Mouse (Mus musculus) thymus, postnatal 0 days (tissue): Measurements from ENCODE around the gene Abcb9. TPM values are rescaled to one million over a fixed set of nuclear protein-coding genes. Genes with fewer than 3 reads are reported as not detected.

Experiments
- DNase-seq: peaks from one replicate; pipeline ENCODE4 v3.0.0-alpha.2; 2015; ENCODE audit warnings: low spot score
- polyA plus RNA-seq: library from polyadenylated mRNA; unstranded; fragments of >200 nt; fragmentation: Nextera tagmentation; extraction: Ambion mirVana; gene quantifications from 2 replicates; pipeline ENCODE4 v1.2.1, GENCODE M21; 2015

The Abcb9 gene
- polyA plus RNA-seq, 1 experiment from 2014 or later: 38.3 TPM

DNA sequence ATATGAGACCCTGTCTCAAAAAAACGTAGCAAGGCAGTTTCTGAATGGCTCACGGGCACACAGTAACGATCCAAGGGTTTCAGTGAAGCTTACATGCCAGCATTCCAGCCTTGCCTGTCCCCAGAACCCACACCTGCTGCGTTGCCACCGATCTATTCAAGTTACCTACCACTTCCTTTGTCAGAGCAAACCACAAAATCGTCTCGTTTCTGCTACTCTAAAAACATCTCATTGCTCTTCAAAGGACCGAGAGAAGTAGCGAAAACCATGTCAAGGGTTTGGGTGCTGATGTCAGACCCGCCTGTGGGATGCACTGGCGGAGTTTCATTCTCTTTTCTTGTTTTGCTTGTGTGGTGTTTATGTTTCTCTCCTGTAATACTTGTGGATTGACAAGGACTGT lies 61.1 kb downstream of the Abcb9 start:
- peak; percentile 95 for DNase-seq

DNA sequence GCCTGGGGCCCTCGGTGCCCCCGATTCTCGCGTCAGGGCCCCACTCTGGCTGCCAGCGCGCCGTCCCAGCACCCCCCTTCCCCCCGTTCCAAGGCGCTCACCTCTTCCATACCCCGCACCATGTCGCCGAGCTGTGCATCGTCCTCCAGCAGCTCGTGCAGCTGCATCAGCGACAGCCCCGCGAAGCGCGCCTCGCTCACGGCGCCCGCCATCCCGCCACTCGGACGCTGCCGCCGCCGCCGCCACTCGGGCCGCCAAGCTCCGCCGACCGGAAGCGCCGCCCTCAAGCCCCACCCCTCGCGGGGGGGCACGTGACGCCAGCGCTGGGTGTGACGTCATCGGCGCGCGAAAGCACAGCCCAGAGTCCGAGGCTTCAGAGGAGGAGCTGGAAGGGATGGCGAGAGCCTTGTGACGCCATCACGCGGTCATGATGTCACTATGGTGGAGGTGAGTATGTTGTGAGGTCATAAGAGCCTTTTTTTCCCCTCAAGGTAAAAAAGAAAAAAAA lies 63.5 kb downstream of the Abcb9 start, which contains the start of gene Vps37b:
TSS of gene Vps37b (minus strand) at position 270 of the 508 bp plus-strand sequence.
- peak; percentile 90 for DNase-seq

DNA sequence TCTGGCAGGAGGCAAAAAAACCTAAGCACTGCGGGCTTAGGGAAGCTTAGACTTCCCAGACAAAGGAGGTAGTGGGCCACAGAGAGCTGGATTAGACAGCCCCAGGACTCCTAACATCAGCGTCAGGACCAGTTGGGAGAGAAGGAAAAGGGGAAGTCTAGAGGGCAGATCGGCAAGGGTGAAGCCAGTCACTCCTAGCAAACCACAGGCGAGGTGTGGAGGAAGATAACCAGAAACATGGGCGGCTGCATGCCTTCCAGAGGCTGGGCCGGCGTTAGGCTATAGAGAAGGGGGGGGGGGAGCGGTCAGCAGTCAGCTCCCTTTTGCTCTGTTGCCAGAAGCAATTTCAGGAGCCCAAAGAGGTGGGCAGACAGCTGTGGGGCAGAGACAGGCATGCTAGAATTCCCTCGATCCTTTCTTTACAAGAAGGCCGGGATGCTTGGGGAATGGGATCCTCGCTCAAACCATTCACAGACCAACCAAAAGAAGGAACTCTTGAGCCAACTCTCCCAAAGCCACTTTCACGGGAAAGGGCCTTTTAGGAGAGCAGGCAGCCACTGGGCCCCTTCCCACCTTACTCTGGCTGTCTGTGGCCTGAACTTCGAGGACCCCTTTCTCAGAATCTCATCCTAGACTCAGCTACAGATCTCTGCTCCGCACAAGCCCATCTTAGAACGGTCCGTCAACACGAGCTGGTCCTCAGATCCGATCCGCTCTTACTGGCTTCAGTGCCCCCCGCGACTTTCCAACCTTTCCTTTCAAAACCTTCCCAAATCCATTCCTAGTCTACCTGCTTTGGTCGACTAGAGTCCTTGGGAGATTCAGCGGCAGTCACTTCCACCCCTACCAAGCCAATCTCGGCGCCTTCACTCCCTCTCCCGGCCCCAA lies 64.3 kb downstream of the Abcb9 start:
- DNase-seq: no peak

DNA sequence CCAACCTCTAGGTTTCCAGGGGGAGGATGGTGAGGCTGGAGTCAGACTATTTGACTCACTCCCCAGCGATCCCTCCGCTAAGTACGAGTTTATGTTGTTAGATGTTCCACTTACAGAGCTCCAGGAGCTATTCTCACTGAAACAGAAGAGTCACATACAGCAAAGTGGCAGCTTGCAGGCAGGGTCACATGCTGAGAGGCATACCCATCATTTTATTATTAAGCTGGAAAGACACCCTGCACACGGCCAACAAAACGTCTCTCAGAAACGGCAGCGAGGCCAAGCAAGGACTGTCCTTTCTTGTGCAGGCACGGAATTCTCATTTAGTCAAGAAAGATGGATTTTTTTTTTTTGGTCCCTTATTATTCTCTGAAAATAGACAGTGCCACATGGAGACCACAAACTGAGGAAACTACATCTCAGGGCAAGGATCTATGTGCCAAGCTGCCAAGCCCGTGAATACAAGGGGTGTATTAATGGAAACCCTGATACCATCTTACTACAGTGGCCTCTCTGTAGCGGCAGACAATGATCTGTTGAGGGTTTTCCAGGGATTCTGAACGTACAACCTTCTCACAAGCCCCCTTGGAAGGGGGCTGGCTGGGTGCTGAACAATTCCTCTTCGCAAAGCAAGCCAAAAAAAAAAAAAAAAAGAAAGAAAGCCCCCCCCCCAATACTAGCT lies 65.1 kb downstream of the Abcb9 start:
- no peak for DNase-seq

DNA sequence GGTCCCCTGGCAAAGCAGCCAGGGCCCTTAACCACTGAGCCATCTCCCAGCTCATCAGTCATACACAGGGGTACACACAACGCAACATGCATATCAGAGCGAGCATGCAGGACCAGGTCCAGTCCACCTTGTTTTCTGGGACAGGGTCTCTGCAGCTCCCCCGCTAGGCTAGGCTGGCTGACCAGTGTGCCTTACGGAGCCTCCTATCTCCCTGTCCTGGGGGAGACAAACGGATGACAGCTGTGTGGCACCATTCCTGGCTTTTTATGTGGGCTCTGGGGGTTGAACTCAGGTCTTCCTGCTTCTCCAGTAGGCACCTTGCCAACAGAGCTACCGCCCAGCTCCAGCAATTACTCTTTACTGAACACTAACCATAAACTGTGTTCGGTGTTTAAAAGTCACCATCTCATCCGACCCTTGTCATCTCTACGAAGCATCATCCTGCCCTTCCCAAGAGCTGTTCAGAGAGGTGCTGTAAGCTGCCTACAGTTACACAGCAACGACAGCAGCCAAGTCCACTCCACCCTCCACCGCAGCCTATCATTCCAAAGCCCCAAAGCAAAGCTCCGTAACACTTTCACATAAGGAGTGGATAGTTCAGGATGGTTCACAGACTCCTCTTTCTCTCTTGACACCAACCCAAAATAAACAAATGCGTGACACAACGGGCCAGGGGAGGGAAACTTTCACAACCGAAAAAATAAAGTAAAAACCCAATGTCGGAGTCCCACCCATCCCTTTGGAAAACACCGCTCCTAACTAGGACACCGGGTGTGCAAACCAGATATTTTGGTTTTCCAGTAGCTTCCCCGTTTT lies 66.2 kb downstream of the Abcb9 start:
- no peak for DNase-seq

DNA sequence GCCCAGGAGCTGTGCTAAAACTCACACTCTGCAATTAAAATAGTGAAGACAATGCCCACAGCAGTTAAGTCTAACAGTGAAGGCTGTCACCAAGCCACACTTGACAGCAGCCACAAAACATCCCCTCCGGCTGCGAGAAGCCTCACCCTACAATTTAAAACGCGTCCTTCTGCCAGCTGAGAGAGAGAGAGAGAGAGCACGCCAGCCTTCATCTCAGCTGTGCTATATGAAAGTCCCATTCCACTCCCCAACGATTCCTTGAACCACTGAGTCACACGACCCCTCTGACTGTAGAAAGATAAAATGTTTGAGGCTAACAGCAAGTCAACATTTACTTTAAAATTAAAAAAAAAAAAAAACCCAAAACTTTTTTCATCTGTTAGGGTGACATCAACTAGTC lies 66.9 kb downstream of the Abcb9 start:
- DNase-seq: peak; percentile 56

DNA sequence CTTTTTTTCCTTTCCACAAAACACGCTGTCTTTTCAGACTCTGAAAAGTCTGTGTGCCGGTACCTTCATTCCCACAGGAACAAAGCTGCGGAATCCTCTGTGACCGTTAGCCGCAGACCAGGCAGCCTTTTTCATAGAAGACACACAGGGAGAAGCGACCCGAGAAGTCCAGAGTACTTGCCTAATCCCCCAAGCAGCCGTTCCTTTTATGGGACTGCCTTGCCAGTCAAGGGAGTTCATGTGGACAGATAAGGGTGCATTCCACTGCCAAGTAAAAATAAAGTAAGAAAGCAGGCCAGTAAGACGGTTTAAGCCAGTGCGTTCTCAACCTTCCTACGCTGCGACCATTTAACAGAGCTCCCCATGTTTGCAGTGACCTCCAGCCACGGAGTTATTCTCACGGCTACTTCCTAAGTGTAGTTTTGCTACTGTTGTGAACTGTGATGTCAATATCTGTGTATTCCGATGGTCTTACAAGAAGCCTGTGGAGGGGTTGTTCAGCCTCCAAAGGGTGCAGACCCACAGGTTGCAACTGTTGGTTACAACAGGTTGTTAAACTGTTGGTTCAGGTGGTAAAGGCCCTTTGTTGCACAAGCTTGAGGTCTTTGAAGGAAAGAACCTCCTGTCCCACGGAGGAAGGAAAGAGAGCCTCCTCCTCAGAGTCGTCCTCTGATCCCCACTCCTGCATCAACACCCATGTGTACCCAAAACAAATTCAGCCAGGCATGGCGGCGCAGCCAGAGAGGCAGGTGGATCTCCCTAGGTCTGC lies 67.7 kb downstream of the Abcb9 start:
- no peak for DNase-seq

DNA sequence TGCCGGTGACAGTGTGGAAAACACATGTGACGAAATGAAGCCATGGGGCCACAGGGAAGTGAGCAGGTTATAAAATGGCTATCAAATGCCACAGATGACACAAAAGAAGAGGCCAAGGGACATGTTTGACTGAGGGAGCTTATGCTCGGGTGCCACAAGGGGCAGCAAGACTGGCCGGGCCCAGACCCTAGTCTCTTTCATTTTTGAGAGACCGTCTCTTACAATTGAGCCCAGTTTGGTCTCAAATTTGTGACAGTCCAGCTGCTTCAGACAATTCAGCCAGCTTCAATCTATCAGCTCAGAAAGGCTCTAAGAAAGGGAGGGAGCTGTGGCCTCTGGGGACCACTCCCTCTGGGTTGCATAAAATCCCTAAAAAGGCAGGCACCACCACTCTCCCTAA lies 69.0 kb downstream of the Abcb9 start:
- DNase-seq: no peak

DNA sequence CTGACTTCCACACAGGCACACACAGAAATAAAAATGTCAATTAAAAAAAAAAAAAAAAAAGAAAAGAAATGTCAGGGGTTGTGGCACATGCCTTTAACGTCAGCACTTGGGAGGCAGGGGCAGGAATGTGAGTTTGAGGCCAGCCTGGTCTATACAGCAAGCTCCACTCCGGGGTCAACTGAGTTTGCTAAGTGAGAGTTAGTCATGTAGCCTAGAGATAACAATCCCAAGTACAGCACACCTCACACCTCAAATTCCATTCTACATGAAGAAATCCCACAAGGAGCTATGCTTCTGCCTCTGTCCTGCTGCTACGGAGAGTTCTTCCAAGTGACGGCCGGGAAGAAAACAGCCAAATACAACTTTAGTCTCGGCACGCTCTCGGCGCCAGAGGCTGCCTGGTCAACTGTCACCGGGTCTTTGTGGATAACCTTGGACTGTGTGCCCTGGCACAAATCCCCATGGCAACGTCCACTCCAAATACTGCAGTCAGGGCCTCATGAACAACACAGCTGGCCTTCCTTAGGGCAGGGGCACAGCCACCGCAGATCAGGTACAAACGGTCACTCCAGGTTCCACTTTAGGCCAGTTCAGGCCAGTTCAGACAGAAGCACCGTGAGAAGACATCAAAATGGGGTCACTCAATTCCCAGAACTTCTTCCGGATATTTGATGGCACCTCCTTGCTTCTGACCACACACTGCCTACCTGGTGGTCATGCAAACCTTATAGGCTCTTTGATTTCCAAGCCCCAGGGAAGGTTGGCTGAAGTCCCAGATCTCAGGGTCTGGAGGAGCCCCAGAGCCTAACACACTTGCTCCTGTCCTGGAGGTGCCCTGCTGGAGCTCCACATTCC lies 69.8 kb downstream of the Abcb9 start:
- DNase-seq: no peak

DNA sequence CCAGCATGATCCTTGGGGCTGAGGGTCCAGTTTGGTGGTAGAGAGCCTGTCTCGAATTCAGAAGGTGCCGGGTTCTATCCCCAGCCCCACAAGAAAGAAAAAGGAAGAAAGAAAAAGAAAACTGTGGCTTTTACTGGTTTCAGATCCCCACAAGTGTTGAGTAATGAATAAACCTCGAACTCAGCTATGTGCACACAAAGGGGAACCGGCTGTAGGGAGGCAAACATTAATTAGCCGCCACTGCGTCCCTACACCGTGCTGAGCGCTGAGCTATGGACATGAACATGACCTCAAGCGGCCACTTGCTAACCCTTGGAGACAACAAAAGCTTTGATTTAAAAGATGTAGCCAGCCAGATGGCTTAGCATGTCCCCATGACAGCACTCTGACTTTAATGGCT lies 70.5 kb downstream of the Abcb9 start:
- DNase-seq: no peak

DNA sequence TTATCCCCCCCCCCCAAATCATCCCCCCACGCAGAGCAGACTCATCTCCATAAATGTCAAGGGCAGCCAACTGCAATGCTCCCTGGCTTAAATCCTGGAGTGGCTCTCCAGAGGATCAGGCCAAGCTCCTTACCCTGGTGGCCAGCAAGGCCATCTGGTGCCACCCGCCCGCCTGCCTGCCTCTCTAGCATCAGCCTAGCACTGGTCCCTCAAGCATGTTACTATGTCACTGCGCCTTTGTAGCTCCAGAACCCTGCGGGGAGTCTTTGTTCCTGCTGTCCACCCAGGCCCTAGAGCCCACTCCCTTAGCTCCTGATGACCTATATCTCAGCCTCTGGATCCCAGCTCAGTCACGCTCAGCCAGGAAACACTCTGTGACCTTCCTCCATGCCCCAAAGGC lies 70.9 kb downstream of the Abcb9 start:
- no peak for DNase-seq

DNA sequence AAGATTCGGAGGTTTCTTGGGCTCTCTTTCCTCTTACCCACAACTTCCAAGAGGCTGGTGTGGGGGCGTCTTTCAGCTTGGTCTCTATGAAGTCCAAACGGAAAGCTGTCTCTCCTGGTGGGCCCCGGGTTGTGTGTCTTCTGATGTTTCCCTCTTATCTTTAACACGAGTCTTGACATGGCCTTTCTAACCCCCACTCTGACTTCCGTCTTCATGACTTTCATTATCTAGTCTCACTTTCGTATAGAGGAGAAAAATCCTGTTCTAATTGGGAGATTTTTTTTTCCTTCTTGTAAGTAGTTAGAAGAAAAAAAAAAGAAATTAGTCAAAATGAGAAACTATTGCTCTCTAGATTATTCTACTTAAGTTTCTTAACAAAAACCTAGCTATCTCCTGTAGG lies 73.2 kb downstream of the Abcb9 start:
- peak; percentile 63 for DNase-seq

DNA sequence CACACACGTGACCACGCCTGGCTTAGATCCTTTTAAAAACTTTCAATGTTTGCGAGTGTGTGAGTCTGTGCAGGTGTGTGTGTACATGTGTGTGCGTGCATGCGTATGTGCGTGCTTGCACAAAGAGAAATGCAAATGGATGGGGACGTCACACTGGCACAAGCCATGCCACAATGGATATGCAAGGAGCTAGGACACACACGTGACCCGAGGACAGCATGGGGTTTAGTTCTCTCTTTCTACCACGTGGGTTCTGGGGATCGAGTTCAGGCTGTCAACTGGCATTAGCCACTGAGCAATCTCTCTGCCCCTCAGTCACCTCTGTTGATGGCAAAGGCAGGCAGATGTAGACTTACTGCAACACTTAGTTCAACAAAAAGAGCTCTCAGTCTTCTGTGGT lies 73.9 kb downstream of the Abcb9 start:
- no peak for DNase-seq

DNA sequence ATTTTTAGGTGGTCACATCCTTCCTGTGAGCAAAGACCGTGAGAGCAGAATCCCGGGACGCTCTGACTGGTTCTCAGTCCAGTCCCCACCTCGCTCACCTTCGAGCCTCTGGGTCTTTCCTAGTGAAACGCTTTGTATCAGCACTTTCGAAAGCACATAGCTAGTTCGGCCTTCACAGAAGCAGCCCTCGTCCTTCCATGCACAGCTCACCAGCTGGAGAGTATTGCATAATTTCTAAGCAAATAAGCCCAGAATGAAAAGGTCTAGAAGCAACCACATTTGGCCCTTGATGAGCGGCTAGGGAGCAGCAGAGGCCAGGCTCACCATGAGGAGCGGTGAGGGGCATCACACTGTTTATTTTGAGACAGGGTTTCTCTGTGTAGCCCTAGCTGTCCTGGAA lies 74.5 kb downstream of the Abcb9 start:
- DNase-seq: no peak

DNA sequence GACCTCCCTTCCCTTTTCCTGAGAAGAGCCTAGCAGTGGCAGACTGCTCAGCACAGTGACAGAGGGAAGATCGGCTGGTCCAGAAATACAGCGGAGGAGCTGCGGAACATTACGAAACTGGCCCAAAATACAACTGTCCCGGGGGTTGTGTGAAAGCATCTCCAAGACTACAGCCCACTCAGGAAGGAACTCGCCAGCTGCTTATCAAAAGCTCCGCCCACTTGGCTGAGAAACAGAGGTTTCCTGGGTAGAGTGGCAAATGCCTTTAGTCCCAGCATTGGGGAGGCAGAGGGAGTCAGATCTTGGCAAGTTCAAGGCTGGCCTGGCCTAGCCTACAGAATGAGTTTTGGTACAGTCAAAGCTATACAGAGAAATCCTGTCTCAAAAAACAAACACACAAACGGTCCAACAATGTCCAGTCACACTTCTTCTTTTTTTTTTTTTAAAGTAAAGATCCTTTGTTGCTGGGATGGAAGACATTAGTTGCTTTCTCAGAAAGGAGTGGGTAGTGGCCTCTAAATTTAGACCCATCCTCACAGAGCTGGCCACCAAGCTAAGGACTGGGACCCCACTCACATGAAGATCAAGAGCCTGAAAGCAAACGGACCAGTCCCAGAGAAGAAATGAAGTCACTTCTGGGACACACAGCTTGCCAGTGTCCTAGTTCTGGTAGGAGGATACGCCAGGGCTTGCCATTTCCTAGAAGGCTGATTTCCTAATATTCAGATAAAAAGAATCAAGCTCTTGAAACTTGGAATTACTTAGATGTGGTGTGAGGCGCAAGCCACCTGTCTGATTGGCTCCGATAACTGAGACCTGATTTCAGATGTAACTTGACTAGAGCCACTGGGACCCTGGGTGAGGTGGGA lies 76.0 kb downstream of the Abcb9 start:
- peak; percentile 70 for DNase-seq

DNA sequence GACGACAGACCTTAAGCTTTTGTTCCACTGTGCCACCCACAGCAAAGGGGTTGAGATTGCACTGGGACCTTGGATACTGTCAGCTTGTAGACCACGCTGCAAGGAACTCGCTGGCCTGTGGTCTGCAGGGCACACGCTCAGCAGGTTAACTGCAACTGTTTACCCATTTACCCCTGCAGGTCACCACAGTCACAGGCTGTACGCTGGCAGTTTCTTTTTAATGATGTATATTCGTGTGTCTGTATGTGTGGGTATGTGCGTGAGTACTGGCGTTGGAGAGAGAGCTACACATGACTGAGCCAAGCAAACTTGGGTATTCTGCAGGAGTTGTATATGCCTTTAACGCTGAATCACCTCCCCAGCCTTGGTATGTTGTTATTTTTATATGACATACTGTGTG lies 76.9 kb downstream of the Abcb9 start:
- DNase-seq: no peak

DNA sequence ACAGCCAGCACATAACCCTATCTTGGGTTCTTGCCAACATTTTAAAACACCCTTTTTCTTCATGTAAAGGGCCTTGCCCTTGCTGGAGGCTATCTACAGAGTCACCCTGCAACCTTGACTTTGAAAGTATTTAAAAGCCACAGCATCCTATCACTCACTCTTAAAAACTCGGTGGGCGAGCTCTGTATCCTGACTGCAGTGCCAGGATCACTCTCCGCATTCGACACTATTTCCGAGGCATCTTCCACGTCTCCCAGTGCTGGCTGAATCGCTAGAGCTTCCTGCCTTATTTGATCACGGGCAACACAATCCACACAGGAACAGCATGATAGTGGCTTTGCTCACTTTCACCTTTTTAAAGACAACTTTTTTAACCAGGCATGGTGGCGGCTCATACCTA lies 77.7 kb downstream of the Abcb9 start:
- DNase-seq: no peak

DNA sequence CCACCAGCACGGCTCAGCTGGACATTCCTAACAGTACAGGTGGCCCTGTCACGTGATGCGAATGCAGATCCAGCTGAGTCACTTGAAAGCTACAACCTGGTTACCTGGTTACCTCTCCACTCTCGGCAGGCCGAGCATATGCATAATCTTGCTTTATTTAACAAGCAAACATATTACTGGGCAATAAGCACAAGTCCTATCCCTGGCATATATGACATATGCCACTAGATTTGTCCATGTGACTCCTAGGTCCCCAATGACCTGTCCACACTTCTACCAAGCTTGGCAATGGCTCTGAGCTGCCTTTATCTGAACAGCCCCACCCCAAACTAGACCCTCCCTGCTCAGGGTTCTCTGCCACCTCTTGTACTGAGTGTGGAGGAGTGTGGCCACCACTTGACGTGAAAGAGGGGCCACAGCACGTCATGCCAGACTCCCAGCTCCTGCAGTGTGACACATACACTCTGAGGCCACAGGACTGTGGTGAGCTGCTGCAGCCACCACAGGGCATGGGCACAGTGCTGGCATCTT lies 79.2 kb downstream of the Abcb9 start:
- no peak for DNase-seq

DNA sequence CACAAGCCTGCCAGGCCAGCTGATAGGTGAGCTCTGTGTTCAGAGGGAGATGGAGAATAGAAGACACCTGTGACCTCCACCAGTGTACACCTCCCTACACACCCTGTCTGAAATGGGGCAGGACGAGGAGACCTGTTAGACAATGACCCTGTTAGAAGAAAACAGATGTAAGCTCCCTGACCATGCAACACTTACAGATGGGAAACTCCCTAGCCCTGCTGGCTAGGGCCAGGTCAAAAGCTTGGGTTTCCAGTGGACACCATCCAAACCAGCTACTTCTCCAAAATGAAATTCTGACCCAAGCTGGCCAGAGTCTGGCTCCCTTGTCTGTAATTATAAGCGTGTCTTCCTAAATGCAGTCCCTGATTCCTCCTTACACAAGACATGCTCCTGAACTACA lies 79.9 kb downstream of the Abcb9 start:
- DNase-seq: no peak
